Mouse (Mus musculus) hindbrain, embryonic 15.5 days (tissue): ENCODE results near the gene Plxna4. TPM values are rescaled to one million over a fixed set of nuclear protein-coding genes. Genes with fewer than 3 reads are reported as not detected.

Experiments
- ATAC-seq: fragments of 200-750 bp; cut with Nextera tagmentation; 2 replicates; pipeline ENCODE4 v1.8.0; 2017; ENCODE audit warnings: low read depth, moderate number of reproducible peaks, moderate TSS enrichment; ENCODE audit not compliant: low FRiP score
- H3K27ac ChIP-seq: fragments of 300-500 bp; sonication (generic); replicated peaks from 2 replicates; pipeline ENCODE4 v1.5.1; 2015; ENCODE audit warnings: mild to moderate bottlenecking, inconsistent platforms
- H3K27me3 ChIP-seq: fragments of 300-500 bp; sonication (generic); 2 replicates; pipeline ENCODE4 v1.6.1; 2015; ENCODE audit warnings: control low read depth, inconsistent platforms
- H3K36me3 ChIP-seq: fragments of 300-500 bp; sonication (generic); 2 replicates; pipeline ENCODE4 v1.6.1; 2015; ENCODE audit warnings: control low read depth, inconsistent platforms
- H3K4me1 ChIP-seq: fragments of 300-500 bp; sonication (generic); replicated peaks from 2 replicates; pipeline ENCODE4 v1.6.1; 2015; ENCODE audit warnings: control low read depth, inconsistent platforms
- H3K4me2 ChIP-seq: fragments of 300-500 bp; sonication (generic); 2 replicates; pipeline ENCODE4 v1.6.1; 2015; ENCODE audit warnings: moderate library complexity, mild to moderate bottlenecking, inconsistent platforms
- H3K4me3 ChIP-seq: fragments of 300-500 bp; sonication (generic); 2 replicates; pipeline ENCODE4 v1.5.1; 2015; ENCODE audit warnings: mild to moderate bottlenecking, inconsistent platforms
- H3K9ac ChIP-seq: fragments of 300-500 bp; sonication (generic); 2 replicates; pipeline ENCODE4 v1.6.1; 2015; ENCODE audit warnings: inconsistent platforms
- H3K9me3 ChIP-seq: fragments of 300-500 bp; sonication (generic); 2 replicates; pipeline ENCODE4 v1.6.1; 2016; ENCODE audit warnings: control low read depth, inconsistent platforms
- WGBS: fragments of 180-500 bp; shearing (Covaris S2); methylation state at CpG from one replicate; pipeline ENCODE4 v1.1.7; 2015; 5-methylcytosine and 5-hydroxymethylcytosine counted together
- polyA plus RNA-seq: library from polyadenylated mRNA; unstranded; fragments of >200 nt; fragmentation: Nextera tagmentation; extraction: Ambion mirVana; gene quantifications from 2 replicates; pipeline ENCODE4 v1.2.1, GENCODE M21; 2015

Plxna4 gene
- polyA plus RNA-seq, 1 experiment from 2014 or later, result 17.1 TPM

- Histone ChIP-seq H3K9me3 (no peaks in the 10 kb centered on the region), H3K27ac (no peak overlapping the region), H3K4me3 (no peak overlapping the region), H3K4me1 (no peaks in the 10 kb centered on the region), H3K4me2 (no peak overlapping the region), H3K9ac (no peak overlapping the region), H3K27me3 (no peaks in the 10 kb centered on the region), H3K36me3 (peaks cover 16% of the 10 kb centered on the region)
- 73% methylated on average over 6 of the region's 6 CpGs for WGBS
- ATAC-seq, result no peak
Observed at GRCm38 (mm10) chr6:32183651-32184185, 404.3 kb downstream of the Plxna4 start.

- Histone ChIP-seq H3K4me2 (no peak overlapping the region), H3K27ac (no peak overlapping the region), H3K27me3 (no peaks in the 10 kb centered on the region), H3K9ac (no peak overlapping the region), H3K9me3 (no peaks in the 10 kb centered on the region), H3K36me3 (peaks cover 18% of the 10 kb centered on the region), H3K4me3 (no peak overlapping the region), H3K4me1 (no peaks in the 10 kb centered on the region)
- 86% methylated on average over 5 of the region's 5 CpGs for WGBS
- ATAC-seq, result no peak
Observed at GRCm38 (mm10) chr6:32180012-32180358, 408.0 kb downstream of the Plxna4 start.

- 92% methylated on average over 2 of the region's 2 CpGs for WGBS
- H3K27ac ChIP-seq, result no peak overlapping the region
- no peaks in the 10 kb centered on the region for H3K4me1 ChIP-seq
- no peak overlapping the region for H3K9ac ChIP-seq
- no peak overlapping the region for H3K4me2 ChIP-seq
- no peak overlapping the region for H3K4me3 ChIP-seq
- H3K27me3 ChIP-seq, result no peaks in the 10 kb centered on the region
- no peaks in the 10 kb centered on the region for H3K9me3 ChIP-seq
- H3K36me3 ChIP-seq, result peaks cover 13% of the 10 kb centered on the region; the same call in 1 of the 2 replicates
- ATAC-seq, result no peak
Observed at GRCm38 (mm10) chr6:32179346-32180011, 408.5 kb downstream of the Plxna4 start.

GRCm38 (mm10) chr6:32177905-32178304, 410.1 kb downstream of the Plxna4 start:
- Histone ChIP-seq H3K9me3 (no peaks in the 10 kb centered on the region), H3K4me3 (no peak overlapping the region), H3K4me2 (no peak overlapping the region), H3K4me1 (no peaks in the 10 kb centered on the region), H3K9ac (no peak overlapping the region), H3K27me3 (no peaks in the 10 kb centered on the region), H3K27ac (no peak overlapping the region), H3K36me3 (peaks cover 13% of the 10 kb centered on the region; the same call in 1 of the 2 replicates)
- WGBS, result 65% methylated on average over 3 of the region's 3 CpGs
- ATAC-seq, result no peak

- no peak overlapping the region for H3K4me2 ChIP-seq
- no peak overlapping the region for H3K27ac ChIP-seq
- no peaks in the 10 kb centered on the region for H3K4me1 ChIP-seq
- H3K27me3 ChIP-seq, result no peaks in the 10 kb centered on the region
- H3K36me3 ChIP-seq, result peaks cover 3% of the 10 kb centered on the region
- H3K4me3 ChIP-seq, result no peak overlapping the region
- H3K9ac ChIP-seq, result no peak overlapping the region
- no peak for ATAC-seq
- no peaks in the 10 kb centered on the region for H3K9me3 ChIP-seq
- 41% methylated on average over 1 of the region's 1 CpGs for WGBS
Observed at GRCm38 (mm10) chr6:32167725-32168124, 420.3 kb downstream of the Plxna4 start.

GRCm38 (mm10) chr6:32160370-32160769, 427.6 kb downstream of the Plxna4 start:
- no peaks in the 10 kb centered on the region for H3K27me3 ChIP-seq

GRCm38 (mm10) chr6:32159931-32160330, 428.1 kb downstream of the Plxna4 start:
- no peak for ATAC-seq
- H3K4me2 ChIP-seq, result no peak overlapping the region
- no peak overlapping the region for H3K27ac ChIP-seq
- no peaks in the 10 kb centered on the region for H3K4me1 ChIP-seq
- no peaks in the 10 kb centered on the region for H3K27me3 ChIP-seq
- no peak overlapping the region for H3K4me3 ChIP-seq
- no peak overlapping the region for H3K9ac ChIP-seq
- WGBS, result 56% methylated on average over 4 of the region's 4 CpGs
- H3K36me3 ChIP-seq, result peaks cover 24% of the 10 kb centered on the region
- no peaks in the 10 kb centered on the region for H3K9me3 ChIP-seq

More at GRCm38 (mm10) chr6:32160370-32160769, 427.6 kb downstream of the Plxna4 start:
- WGBS, result 86% methylated on average over 2 of the region's 2 CpGs
- H3K9me3 ChIP-seq, result no peaks in the 10 kb centered on the region
- H3K9ac ChIP-seq, result no peak overlapping the region
- no peak overlapping the region for H3K4me2 ChIP-seq
- no peak overlapping the region for H3K4me3 ChIP-seq
- no peak for ATAC-seq
- H3K27ac ChIP-seq, result no peak overlapping the region
- no peaks in the 10 kb centered on the region for H3K4me1 ChIP-seq
- H3K36me3 ChIP-seq, result peaks cover 24% of the 10 kb centered on the region

- no peak for ATAC-seq
- Histone ChIP-seq H3K9me3 (no peaks in the 10 kb centered on the region), H3K27me3 (no peaks in the 10 kb centered on the region), H3K4me3 (no peak overlapping the region), H3K4me1 (peaks cover 9% of the 10 kb centered on the region), H3K27ac (no peak overlapping the region), H3K9ac (no peak overlapping the region), H3K36me3 (peaks cover 24% of the 10 kb centered on the region), H3K4me2 (no peak overlapping the region)
- 93% methylated on average over 1 of the region's 1 CpGs for WGBS
Observed at GRCm38 (mm10) chr6:32158347-32158746, 429.6 kb downstream of the Plxna4 start.

- Histone ChIP-seq H3K9ac (no peak overlapping the region), H3K4me1 (peaks cover 13% of the 10 kb centered on the region), H3K9me3 (no peaks in the 10 kb centered on the region), H3K4me2 (no peak overlapping the region), H3K4me3 (no peak overlapping the region), H3K36me3 (peaks cover 29% of the 10 kb centered on the region), H3K27ac (peak overlapping the region; percentile 51), H3K27me3 (no peaks in the 10 kb centered on the region)
- 46% methylated on average over 4 of the region's 4 CpGs for WGBS
- peak; percentile 66; the same call in 1 of the 2 replicates for ATAC-seq
Observed at GRCm38 (mm10) chr6:32153170-32153569, 434.8 kb downstream of the Plxna4 start.

- H3K9ac ChIP-seq, result no peak overlapping the region
- 87% methylated on average over 4 of the region's 4 CpGs for WGBS
- no peak for ATAC-seq
- H3K4me1 ChIP-seq, result peaks cover 13% of the 10 kb centered on the region
- H3K36me3 ChIP-seq, result peaks cover 19% of the 10 kb centered on the region
- no peak overlapping the region for H3K4me2 ChIP-seq
- H3K27ac ChIP-seq, result no peak overlapping the region
- H3K4me3 ChIP-seq, result no peak overlapping the region
- no peaks in the 10 kb centered on the region for H3K9me3 ChIP-seq
- H3K27me3 ChIP-seq, result no peaks in the 10 kb centered on the region
Observed at GRCm38 (mm10) chr6:32150836-32151235, 437.2 kb downstream of the Plxna4 start.

- ATAC-seq, result peak; percentile 38; the same call in 1 of the 2 replicates
- H3K36me3 ChIP-seq, result peaks cover 8% of the 10 kb centered on the region; the same call in 1 of the 2 replicates
- no peak overlapping the region for H3K9ac ChIP-seq
- no peaks in the 10 kb centered on the region for H3K27me3 ChIP-seq
- no peak overlapping the region for H3K4me3 ChIP-seq
- peak overlapping the region; percentile 39 for H3K27ac ChIP-seq
- H3K4me2 ChIP-seq, result no peak overlapping the region
- 0 out of 2 replicates have a peak, but pooled peaks cover 4% of the 10 kb centered on the region for H3K4me1 ChIP-seq
- no peaks in the 10 kb centered on the region for H3K9me3 ChIP-seq
- 64% methylated on average over 4 of the region's 4 CpGs for WGBS
Observed at GRCm38 (mm10) chr6:32144771-32145170, 443.2 kb downstream of the Plxna4 start.

GRCm38 (mm10) chr6:32139537-32139936, 448.5 kb downstream of the Plxna4 start:
- Histone ChIP-seq H3K4me2 (no peak overlapping the region), H3K27me3 (no peaks in the 10 kb centered on the region), H3K36me3 (no peaks in the 10 kb centered on the region), H3K9ac (no peak overlapping the region), H3K4me1 (0 out of 2 replicates have a peak, but pooled peaks cover under 1% of the 10 kb centered on the region), H3K9me3 (no peaks in the 10 kb centered on the region), H3K27ac (no peak overlapping the region), H3K4me3 (no peak overlapping the region)
- WGBS, result 86% methylated on average over 3 of the region's 3 CpGs
- ATAC-seq, result no peak
